Mouse (Mus musculus): ENCODE data around the gene Actr10.

- no peak for TF ChIP-seq MYOD1 (IDR thresholded peaks at IDR 0.05; ENCODE audit: control insufficient read depth in 1 of 3, insufficient read length in 2 of 3, low read depth in 2 of 3)
- TF ChIP-seq POLR2AphosphoS2 (IDR thresholded peaks at IDR 0.05; ENCODE audit: insufficient read length, low read depth), result no peak
- no peak for TF ChIP-seq TCF12 (IDR thresholded peaks at IDR 0.05; ENCODE audit: insufficient read depth, poor library complexity, severe bottlenecking)
- TF ChIP-seq POLR2A (IDR thresholded peaks at IDR 0.05; ENCODE audit: insufficient read length, low read depth), result no peak
- TF ChIP-seq TCF3 (IDR thresholded peaks at IDR 0.05; ENCODE audit: insufficient read length, low read depth), result no peak
- no peak for TF ChIP-seq E2F4 (IDR thresholded peaks at IDR 0.05; ENCODE audit: insufficient read depth)
- TF ChIP-seq MAX (IDR thresholded peaks at IDR 0.05; ENCODE audit: low read depth), result no peak
- TF ChIP-seq SRF (IDR thresholded peaks at IDR 0.05; ENCODE audit: control insufficient read depth, insufficient read length, low read depth), result no peak
- no peak for TF ChIP-seq CEBPB (IDR thresholded peaks at IDR 0.05; ENCODE audit: insufficient read depth, poor library complexity, severe bottlenecking)
- no peak for TF ChIP-seq USF1 (IDR thresholded peaks at IDR 0.05; ENCODE audit: low read depth)
- no peak for TF ChIP-seq REST (IDR thresholded peaks at IDR 0.05; ENCODE audit: insufficient read depth, insufficient read length)
- TF ChIP-seq MYOG (IDR thresholded peaks at IDR 0.05; ENCODE audit: control insufficient read depth in 1 of 3, insufficient read depth in 1 of 3, insufficient read length in 2 of 3, low read depth in 2 of 3), result no peak
Measured at GRCm38 (mm10) chr12:71009769-71010168, 72.1 kb downstream of the Actr10 start.

All from myocyte (in vitro differentiated cells).